Mouse (Mus musculus) heart, embryonic 13.5 days (tissue): ENCODE data around the gene Rap1gap2. TPM values are rescaled to one million over a fixed set of nuclear protein-coding genes. Genes with fewer than 3 reads are reported as not detected.
"Not testable (repeated sequence)": the region's sequence is repeated elsewhere in the genome, so short reads cannot be mapped to it uniquely, and the experiment has no call there.

Experiments
- ATAC-seq: fragments of 200-750 bp; cut with Nextera tagmentation; 2 replicates; pipeline ENCODE4 v1.8.0; 2017; ENCODE audit warnings: moderate TSS enrichment; ENCODE audit not compliant: insufficient number of reproducible peaks, low FRiP score, low TSS enrichment; ENCODE audit errors: extremely low read depth
- H3K27ac ChIP-seq: fragments of 300-500 bp; sonication (generic); replicated peaks from 2 replicates; pipeline ENCODE4 v1.5.1; 2015; ENCODE audit warnings: moderate library complexity, mild to moderate bottlenecking, inconsistent platforms
- H3K27me3 ChIP-seq: fragments of 300-500 bp; sonication (generic); replicated peaks from 2 replicates; pipeline ENCODE4 v1.6.1; 2015; ENCODE audit warnings: mild to moderate bottlenecking, inconsistent platforms
- H3K36me3 ChIP-seq: fragments of 300-500 bp; sonication (generic); 2 replicates; pipeline ENCODE4 v1.6.1; 2015; ENCODE audit warnings: mild to moderate bottlenecking, inconsistent platforms
- H3K4me1 ChIP-seq: fragments of 300-500 bp; sonication (generic); 2 replicates; pipeline ENCODE4 v1.6.1; 2015; ENCODE audit warnings: inconsistent platforms
- H3K4me2 ChIP-seq: fragments of 300-500 bp; sonication (generic); 2 replicates; pipeline ENCODE4 v1.6.1; 2015; ENCODE audit warnings: inconsistent platforms, mild to moderate bottlenecking, moderate library complexity
- H3K4me3 ChIP-seq: fragments of 300-500 bp; sonication (generic); 2 replicates; pipeline ENCODE4 v1.5.1; 2015; ENCODE audit warnings: moderate library complexity, mild to moderate bottlenecking, inconsistent platforms
- H3K9ac ChIP-seq: fragments of 300-500 bp; sonication (generic); 2 replicates; pipeline ENCODE4 v1.6.1; 2015; ENCODE audit warnings: inconsistent platforms, mild to moderate bottlenecking, moderate library complexity
- H3K9me3 ChIP-seq: fragments of 300-500 bp; sonication (generic); 2 replicates; pipeline ENCODE4 v1.6.1; 2016; ENCODE audit warnings: inconsistent platforms
- WGBS: fragments of 180-500 bp; shearing (Covaris S2); methylation state at CpG from one replicate; pipeline ENCODE4 v1.1.7; 2015; ENCODE audit warnings: mixed read lengths; 5-methylcytosine and 5-hydroxymethylcytosine counted together
- polyA plus RNA-seq: library from polyadenylated mRNA; unstranded; fragments of >200 nt; fragmentation: Nextera tagmentation; extraction: Ambion mirVana; gene quantifications from 2 replicates; pipeline ENCODE4 v1.2.1, GENCODE M21; 2015

The Rap1gap2 gene
- polyA plus RNA-seq, 1 experiment from 2014 or later: 3.1 TPM

DNA sequence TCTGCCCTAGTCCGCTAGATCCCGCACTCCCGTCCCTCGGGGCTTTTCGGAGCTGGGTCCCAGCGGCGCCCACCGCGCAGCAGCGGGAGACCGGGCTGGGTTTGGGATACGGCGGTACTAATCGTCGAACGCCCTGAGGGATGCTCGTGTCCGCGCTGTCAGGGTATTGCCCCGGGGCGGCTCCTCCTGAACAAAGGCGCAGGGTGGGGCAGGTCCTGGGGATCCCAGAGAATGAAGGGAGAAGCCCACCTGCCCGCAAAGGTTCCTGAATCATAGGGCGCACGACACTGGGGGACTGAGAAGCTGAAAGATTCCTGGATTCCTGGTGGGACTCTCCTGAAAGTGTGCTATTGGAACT, 20.5 kb downstream of the Rap1gap2 start:
- Histone ChIP-seq H3K27me3 (peaks cover 91% of the 10 kb centered on the region), H3K4me1 (peaks cover 10% of the 10 kb centered on the region), H3K27ac (no peak overlapping the region), H3K4me3 (peak overlapping the region; percentile 49), H3K9ac (no peak overlapping the region), H3K36me3 (no peaks in the 10 kb centered on the region), H3K4me2 (peak overlapping the region; percentile 71), H3K9me3 (no peaks in the 10 kb centered on the region)
- WGBS: under 1% methylated on average over 25 of the region's 25 CpGs
- no peak for ATAC-seq

DNA sequence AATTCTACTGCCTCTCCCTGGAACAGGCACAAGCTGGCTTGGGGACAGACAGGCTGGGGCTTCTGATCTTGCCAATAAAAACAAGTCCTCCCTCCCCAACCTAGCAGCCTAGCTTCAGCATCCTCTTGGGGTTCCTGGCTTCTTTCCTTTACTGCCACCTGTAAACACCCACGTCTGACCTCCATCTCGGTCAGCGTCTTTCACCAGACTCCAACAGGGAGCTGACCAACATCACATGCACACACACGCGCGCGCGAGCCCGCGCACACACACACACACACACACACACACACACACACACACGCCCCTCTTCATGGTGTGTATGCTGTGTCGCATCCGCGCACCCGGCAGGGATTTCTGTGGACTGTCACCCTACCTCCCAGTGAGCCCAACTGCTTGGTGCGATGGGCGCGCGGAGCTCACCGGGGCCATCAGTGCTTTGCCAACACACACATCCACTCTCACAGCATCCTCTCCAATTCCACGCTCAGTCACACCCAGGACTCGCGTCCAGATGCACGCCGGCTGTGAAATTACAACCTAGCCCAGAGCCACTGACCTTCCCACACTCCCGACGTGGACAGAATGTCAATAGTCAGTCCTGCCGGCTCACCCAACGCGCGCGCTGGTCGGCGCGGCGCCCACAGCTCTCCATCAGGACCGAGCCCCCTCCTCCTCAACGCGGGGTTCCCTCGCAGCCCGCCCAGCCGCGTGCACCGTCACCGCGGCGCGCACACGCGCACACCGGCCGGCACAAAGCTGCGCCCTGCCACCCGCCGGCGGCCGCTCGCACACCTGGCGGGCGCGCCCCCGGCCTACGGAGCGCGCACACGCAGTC, 21.1 kb downstream of the Rap1gap2 start:
- Histone ChIP-seq H3K9me3 (no peaks in the 10 kb centered on the region), H3K4me3 (peak overlapping the region; percentile 49), H3K4me1 (peaks cover 10% of the 10 kb centered on the region), H3K4me2 (peak overlapping the region; percentile 71), H3K36me3 (no peaks in the 10 kb centered on the region), H3K27me3 (peaks cover 93% of the 10 kb centered on the region), H3K9ac (no peak overlapping the region), H3K27ac (no peak overlapping the region)
- 4% methylated on average over 66 of the region's 66 CpGs for WGBS
- ATAC-seq: no peak

DNA sequence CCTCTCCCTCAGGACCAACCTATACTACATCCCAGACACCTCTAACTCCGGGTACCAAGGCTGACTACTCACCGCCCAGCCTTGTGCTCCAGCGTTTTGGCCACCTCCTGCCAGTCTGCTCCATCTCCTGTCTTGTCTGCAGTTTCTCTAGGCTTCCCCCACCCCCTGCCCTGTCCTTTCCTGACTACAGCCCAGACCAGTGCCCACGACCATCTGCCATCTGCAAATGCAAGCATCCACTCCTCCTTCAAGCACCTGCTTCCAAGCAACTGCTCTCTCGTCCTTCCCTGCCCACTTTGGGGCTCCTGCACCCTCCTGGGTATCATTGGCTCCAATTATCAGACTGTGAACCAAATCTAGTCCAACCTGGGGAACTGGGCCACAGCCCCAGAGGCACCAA, 24.3 kb downstream of the Rap1gap2 start:
- Histone ChIP-seq H3K36me3 (no peaks in the 10 kb centered on the region), H3K9ac (no peak overlapping the region), H3K9me3 (no peaks in the 10 kb centered on the region), H3K27me3 (peaks cover 85% of the 10 kb centered on the region), H3K27ac (no peak overlapping the region), H3K4me3 (no peak overlapping the region), H3K4me1 (peaks cover 10% of the 10 kb centered on the region), H3K4me2 (no peak overlapping the region)
- no peak for ATAC-seq
- WGBS: 62% methylated on average over 5 of the region's 5 CpGs

DNA sequence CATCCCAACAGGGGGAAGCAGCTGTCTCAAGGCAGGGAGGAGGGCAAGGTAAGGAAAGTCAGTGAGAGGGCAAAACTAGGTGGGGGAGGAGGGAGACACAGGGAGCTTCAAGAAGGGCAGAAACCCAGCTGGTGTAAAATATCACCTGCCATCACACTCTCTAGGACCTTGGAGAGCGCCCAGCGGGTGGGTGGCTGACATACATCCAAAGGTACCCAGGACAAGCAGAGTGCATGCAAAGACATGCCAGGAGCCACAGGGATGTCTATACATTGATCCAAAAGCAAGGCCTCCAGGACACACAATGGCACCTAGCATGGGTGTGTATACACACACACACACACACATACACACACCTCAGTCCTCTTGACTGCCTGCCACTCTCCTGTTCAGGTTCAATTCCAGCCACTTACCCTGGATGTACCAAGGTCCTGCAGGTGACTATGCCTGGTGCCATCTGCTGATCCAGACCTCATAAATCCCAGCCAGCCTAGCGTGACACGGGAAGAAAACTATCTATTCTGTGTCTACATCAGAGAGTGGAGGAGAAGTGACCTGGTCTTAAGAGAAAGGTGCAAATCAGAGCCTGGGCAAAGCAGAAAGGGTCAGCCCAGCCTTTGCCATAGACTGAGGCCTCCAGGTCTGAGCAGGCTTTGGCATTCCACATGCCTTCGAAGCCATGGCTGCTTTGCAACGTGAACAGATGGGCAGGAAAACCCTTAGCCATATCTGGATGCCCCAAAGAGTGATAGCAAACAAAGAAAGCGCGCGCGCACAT, 25.6 kb downstream of the Rap1gap2 start:
- Histone ChIP-seq H3K4me3 (no peak overlapping the region), H3K4me1 (peaks cover 8% of the 10 kb centered on the region), H3K9me3 (no peaks in the 10 kb centered on the region), H3K27ac (no peak overlapping the region), H3K9ac (no peak overlapping the region), H3K4me2 (no peak overlapping the region), H3K27me3 (peaks cover 73% of the 10 kb centered on the region), H3K36me3 (no peaks in the 10 kb centered on the region)
- WGBS: 61% methylated on average over 10 of the region's 10 CpGs
- no peak for ATAC-seq

DNA sequence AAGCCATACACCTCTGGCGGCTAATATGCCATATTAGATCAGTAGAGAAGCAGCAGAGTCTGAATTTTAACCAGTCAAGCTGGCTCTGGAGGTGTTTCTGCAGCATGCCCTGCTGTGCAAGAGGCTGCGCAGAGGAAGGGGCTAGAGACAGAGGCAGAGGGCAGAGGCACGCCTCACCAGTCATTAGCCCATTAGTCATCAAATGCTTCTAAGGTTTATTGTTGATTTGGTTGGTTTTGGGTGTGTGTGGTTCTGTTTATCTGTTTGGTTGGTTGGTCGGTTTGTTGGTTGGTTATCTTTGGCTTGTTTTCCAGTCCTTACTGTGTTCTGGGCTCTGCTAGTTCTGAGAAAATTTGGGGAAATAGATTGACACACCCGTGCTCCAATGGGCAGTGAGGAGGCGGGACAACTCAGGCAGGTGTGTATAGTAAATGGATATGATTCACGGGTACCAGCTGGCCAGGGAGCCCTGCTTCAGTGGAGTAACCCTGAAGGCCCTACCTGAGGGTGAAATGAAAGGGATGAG, 26.8 kb downstream of the Rap1gap2 start:
- Histone ChIP-seq H3K36me3 (no peaks in the 10 kb centered on the region), H3K4me2 (no peak overlapping the region), H3K9me3 (no peaks in the 10 kb centered on the region), H3K27ac (no peak overlapping the region), H3K4me1 (no peaks in the 10 kb centered on the region), H3K9ac (no peak overlapping the region), H3K4me3 (no peak overlapping the region), H3K27me3 (peaks cover 60% of the 10 kb centered on the region)
- WGBS: 67% methylated on average over 7 of the region's 7 CpGs
- no peak for ATAC-seq

DNA sequence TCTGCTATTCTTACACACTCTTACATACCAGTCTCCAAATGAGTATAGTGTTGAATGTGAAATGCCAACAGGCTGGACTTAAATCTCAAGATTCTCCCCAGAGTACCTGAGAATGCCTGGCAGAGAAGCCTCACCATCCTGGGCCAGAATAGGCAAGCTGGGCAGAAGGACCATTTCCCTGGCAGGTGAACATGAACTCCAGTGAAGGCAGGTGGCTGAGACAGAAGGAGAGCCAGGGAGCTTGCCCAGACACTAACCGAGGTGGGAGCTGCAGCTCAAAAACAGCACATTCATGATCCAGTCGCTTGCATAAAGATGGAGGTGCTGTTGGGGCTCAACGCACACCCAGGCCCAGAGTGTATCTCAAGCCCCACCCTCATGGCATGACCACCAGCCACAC, 28.3 kb downstream of the Rap1gap2 start:
- WGBS: 74% methylated on average over 3 of the region's 3 CpGs
- Histone ChIP-seq H3K27me3 (peaks cover 46% of the 10 kb centered on the region), H3K27ac (no peak overlapping the region), H3K4me2 (no peak overlapping the region), H3K9ac (no peak overlapping the region), H3K4me1 (no peaks in the 10 kb centered on the region), H3K9me3 (no peaks in the 10 kb centered on the region), H3K4me3 (no peak overlapping the region), H3K36me3 (no peaks in the 10 kb centered on the region)
- ATAC-seq: no peak

DNA sequence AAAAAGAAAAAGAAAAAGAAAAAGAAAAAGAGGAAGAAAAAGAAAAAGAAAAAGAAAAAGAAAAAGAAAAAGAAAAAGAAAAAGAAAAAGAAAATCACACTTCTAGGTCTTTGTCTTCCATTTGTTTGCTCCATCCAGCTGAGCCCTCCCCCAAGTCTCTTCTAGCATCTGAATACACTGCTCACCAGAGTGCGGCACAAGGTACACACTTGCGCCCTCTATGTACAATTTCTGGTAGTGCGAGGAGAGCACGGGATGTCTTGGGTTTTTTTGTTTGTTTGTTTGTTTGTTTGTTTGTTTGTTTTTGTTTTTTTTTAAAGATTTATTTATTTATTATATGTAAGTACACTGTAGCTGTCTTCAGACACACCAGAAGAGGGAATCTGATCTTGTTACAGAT, 29.4 kb downstream of the Rap1gap2 start:
- H3K4me1 ChIP-seq, ATAC-seq, H3K4me2 ChIP-seq, H3K36me3 ChIP-seq, H3K9me3 ChIP-seq, H3K27ac ChIP-seq, H3K9ac ChIP-seq, H3K4me3 ChIP-seq: not testable (repeated sequence)
- peaks cover 36% of the 10 kb centered on the region for H3K27me3 ChIP-seq
- 49% methylated on average over 4 of the region's 4 CpGs for WGBS

DNA sequence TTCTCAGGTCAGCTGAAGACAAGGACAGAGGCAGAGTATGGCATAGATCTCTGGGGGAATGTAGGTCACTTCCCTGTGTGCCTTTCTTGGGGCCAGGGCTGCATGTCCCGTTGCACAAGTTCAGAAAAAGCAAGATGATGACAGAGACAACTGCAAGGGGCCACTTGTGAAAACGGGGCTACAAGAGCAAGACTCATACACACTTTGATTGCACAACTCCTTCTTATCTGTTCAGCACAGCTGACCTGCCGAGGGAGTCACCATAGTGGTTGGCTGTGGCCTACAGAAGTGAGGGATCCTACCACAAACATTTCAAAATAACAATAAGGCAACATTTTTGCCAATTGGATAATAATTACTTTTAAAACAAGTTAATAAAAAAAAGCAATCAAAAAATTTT, 33.6 kb downstream of the Rap1gap2 start:
- H3K9ac ChIP-seq: no peak overlapping the region
- 0 out of 2 replicates have a peak, but pooled peaks cover 2% of the 10 kb centered on the region for H3K4me1 ChIP-seq
- H3K4me2 ChIP-seq: no peak overlapping the region
- H3K27ac ChIP-seq: no peak overlapping the region
- no peak for ATAC-seq
- H3K36me3 ChIP-seq: no peaks in the 10 kb centered on the region
- 31% methylated on average over 3 of the region's 3 CpGs for WGBS
- no peak overlapping the region for H3K4me3 ChIP-seq
- H3K27me3 ChIP-seq: peaks cover 2% of the 10 kb centered on the region; the same call in 1 of the 2 replicates
- no peaks in the 10 kb centered on the region for H3K9me3 ChIP-seq

DNA sequence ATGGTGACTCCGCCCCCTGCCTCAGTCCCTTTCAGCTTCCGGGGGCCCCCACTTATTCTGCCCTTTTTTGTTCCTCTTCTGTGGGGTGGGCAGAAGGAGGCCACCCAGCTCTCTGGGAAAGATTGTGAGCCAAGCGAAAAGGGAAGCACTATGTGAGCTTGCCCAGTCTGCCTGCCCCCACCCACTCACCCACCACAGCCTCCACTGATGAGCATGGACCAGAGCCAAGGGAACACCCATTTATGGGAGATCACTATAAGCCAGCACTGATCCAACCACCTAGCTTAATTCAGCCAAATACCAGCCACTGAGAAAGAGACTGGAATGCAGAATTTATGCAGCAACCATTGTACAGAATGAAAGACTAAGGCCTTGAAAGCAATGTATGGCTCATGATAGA, 34.8 kb downstream of the Rap1gap2 start:
- Histone ChIP-seq H3K4me3 (no peak overlapping the region), H3K36me3 (no peaks in the 10 kb centered on the region), H3K9ac (no peak overlapping the region), H3K9me3 (no peaks in the 10 kb centered on the region), H3K27ac (no peak overlapping the region), H3K4me1 (0 out of 2 replicates have a peak, but pooled peaks cover 2% of the 10 kb centered on the region), H3K27me3 (peaks cover 5% of the 10 kb centered on the region; the same call in 1 of the 2 replicates), H3K4me2 (no peak overlapping the region)
- 76% methylated on average over 3 of the region's 3 CpGs for WGBS
- ATAC-seq: no peak

DNA sequence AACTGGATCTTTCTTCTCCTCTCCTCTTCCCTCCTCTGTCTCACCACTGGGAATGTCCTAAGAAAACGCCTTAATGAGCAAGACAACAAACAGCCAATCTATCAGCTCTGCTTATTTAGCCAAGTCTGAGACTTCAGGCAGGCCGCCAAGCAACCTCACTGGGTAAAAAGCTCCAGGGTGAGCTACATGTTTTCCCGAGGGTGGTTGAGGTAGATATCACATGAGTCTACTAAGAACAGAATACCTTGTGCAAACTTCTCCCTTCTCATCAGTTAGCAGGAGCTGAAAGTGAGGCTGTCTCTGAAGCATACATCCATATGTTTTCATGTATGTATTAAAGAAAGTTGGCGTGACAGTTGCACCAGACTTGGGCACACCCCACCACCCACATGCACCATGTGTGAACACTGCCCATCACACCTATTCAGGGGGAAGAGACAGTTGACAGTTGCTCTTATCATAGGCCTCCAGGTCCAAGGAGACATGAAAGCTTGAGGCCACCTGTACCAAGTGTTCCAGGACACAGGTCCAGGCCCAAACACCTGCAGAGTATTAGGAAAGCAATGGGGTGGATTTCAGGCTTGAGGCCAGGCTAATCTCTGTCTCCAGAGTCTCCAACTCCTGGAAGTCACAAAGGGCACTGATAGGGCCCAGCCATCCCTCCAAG, 35.8 kb downstream of the Rap1gap2 start:
- WGBS: 59% methylated on average over 4 of the region's 4 CpGs
- 0 out of 2 replicates have a peak, but pooled peaks cover 2% of the 10 kb centered on the region for H3K4me1 ChIP-seq
- peaks cover 5% of the 10 kb centered on the region; the same call in 1 of the 2 replicates for H3K27me3 ChIP-seq
- ATAC-seq: no peak
- H3K36me3 ChIP-seq: no peaks in the 10 kb centered on the region
- no peak overlapping the region for H3K9ac ChIP-seq
- no peak overlapping the region for H3K4me2 ChIP-seq
- H3K9me3 ChIP-seq: no peaks in the 10 kb centered on the region
- H3K27ac ChIP-seq: no peak overlapping the region
- no peak overlapping the region for H3K4me3 ChIP-seq

DNA sequence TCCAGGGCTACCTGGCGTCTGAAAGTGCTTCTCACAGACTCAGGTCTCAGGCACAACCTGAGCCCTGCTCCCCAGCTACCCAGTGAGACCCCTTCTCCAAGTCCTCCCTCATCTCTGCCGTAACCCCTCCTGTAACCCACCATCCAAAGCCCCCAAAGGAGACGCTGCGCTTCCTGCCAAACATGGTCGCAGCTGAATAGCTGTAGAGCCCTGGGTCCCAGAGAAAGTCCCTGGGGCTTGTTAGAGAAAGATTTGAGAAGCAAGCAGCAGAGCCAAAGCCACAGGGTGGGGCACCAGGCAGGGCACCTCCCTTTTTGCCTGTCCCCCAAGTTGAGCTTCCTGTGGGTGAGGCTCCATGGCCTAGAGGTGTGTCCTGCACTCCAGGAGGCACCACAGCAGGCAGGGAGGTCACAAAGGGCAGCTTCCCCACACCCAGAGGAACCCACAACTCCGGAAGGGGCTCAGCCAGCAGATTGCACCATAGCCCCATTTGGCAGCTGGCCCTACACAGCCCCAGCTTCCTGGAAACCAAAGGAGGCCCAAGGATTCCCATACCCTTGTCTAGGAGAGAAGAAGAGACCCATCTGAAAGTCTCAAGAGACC, 38.2 kb downstream of the Rap1gap2 start:
- no peak for ATAC-seq
- WGBS: 70% methylated on average over 6 of the region's 6 CpGs

More for the DNA sequence above, 38.2 kb downstream of the Rap1gap2 start:
- Histone ChIP-seq H3K9me3 (no peaks in the 10 kb centered on the region), H3K27me3 (peaks cover 5% of the 10 kb centered on the region; the same call in 1 of the 2 replicates), H3K36me3 (no peaks in the 10 kb centered on the region), H3K27ac (no peak overlapping the region), H3K4me2 (no peak overlapping the region), H3K4me3 (no peak overlapping the region), H3K4me1 (0 out of 2 replicates have a peak, but pooled peaks cover 2% of the 10 kb centered on the region), H3K9ac (no peak overlapping the region)
